Mouse (Mus musculus) erythroid progenitor cell, adult 5-6 weeks (primary cell): ENCODE measurements around the gene Kng1. TPM values are rescaled to one million over a fixed set of nuclear protein-coding genes. Genes with fewer than 3 reads are reported as not detected.

Source experiments
- ATAC-seq: replicated peaks from 2 replicates; pipeline ENCODE4 v1.8.0; 2016; ENCODE audit warnings: moderate number of reproducible peaks, mild to moderate bottlenecking, moderate TSS enrichment, inconsistent platforms; ENCODE audit not compliant: poor library complexity, low FRiP score, severe bottlenecking
- total RNA-seq, 2 experiments: library from RNA; stranded (forward) in 1 of 2; stranded (reverse) in 1 of 2; fragments of 150-400 nt in 1 of 2; fragments of 186-747, 209-891 nt in 1 of 2; gene quantifications; 2 replicates each; pipeline versions ENCODE4 v1.2.3 to v1.2.4; 2015 to 2017; ENCODE audit warnings: low replicate concordance in 2 of 2

Kng1 gene
- total RNA-seq, 2 experiments from 2014 or later = 3.4 TPM; not detected in 1

GRCm38 (mm10) chr16:23109350-23110280 is 52.0 kb downstream of the Kng1 start:
- ATAC-seq = no peak

DNA sequence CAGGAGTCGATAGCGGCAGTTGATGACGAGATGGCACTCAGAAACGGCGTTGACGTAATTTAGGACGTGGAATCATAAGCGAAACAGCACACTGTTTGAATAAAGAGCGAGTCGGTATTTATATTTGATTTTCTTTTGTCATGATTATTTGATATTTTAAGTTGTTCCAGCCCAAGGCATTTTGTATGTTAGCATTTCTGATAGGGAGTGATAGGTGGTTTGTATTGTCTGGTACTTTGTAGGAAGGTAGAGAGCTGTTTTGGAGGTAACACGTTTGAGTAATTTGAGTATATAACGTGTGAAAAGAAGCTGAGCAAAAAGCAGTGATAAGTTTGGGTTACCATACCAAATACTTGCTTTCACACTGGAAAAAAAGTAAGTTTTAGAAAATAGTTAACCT is 54.7 kb downstream of the Kng1 start:
- no peak for ATAC-seq

GRCm38 (mm10) chr16:23112861-23113435 is 55.3 kb downstream of the Kng1 start:
- ATAC-seq = no peak

- ATAC-seq = no peak
These were observed 56.2 kb downstream of the Kng1 start for GRCm38 (mm10) chr16:23113903-23114302.

DNA sequence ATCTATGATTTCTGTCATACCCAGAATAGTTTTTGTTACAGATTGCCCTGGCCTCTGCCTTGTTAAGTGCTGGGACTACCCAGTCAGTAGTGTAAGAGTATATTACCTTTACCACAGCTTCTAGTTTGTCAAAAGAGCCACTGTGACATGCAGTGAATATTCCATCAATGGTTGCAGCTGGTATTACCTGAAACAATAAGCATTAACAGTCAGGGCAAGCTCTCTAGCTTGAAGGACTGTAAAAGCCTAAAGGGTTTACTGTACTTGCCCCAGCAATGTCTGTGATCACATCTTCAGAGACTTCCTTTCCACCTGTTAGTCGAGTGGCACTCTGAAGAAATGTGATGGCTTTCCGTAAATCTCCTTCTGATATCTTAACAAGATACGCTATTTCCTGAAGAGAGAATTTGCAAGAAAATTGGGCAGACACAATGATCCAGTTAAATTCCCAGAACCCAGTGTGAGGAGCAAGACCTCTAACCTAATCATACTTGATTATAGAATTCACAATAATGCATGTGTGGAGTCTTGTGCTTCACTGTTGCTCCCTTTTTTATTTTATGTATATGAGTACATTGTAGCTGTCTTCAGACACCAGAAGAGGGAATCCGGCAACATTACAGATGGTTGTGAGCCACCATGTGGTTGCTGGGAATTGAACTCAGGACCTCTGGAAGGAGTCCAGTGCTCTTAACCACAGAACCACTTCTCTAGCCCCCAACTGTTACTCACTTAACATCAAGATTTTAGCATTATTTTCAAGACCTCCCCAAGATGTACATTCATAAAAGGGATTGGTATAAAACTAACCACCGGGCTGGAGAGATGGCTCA is 56.9 kb downstream of the Kng1 start:
- no peak for ATAC-seq

- ATAC-seq = no peak
These were observed 57.8 kb downstream of the Kng1 start for GRCm38 (mm10) chr16:23115486-23115885.

DNA sequence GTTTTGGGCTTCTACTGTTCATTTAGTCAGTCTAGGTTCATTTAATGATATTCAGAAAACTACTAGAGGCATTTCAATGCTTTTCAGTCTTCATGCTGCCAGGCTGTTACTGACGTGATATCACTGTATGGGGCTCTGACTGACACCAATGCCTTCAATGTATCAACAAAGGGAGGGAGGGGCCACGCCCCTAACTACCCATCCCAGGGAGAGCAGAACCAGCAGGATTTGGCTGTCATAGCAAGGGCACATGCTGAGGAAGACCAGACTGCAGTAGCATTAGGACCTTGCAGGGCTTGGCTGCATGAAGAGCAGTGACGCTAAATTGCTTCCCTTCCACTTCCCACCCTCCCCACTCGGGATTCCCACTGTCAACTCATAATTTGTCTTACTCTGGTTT is 59.5 kb downstream of the Kng1 start:
- ATAC-seq = no peak

DNA sequence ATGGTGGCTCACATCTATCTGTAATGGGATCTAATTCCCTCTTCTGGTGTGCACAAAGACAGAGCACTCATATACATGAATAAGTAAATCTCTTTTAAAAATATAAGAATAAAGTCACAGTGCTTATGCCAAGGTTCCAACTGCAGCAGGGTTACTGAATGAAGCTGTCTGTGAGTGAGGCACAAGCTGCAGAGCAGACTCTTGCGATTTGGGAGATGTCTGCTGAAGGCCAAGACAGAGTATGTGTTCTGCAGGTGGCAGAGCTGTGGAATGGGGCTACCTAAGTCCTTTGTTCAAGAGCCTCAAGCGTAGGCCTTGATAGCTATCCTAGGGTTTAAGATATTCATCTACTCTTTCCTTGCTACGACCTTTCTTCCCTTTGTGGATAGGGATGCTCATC is 64.8 kb downstream of the Kng1 start:
- ATAC-seq = no peak

GRCm38 (mm10) chr16:23123104-23123503 is 65.4 kb downstream of the Kng1 start:
- no peak for ATAC-seq

DNA sequence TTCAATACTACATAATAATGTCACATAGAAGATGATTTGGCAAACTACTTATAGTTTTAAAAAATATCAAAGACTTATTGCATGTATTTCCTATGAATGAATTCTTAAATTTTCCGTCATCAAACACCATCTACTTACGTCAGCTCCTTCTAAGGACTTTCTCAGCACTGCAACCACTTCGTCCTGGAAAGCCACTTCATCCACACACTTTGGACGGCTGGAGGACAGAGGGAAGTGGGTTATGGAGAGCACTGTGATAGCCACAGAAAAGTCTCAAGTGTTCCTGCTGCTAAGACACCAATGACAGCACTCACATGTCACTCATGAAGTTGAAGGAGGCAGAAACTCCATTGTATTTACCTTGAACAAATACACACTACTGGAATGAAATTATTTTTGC is 66.7 kb downstream of the Kng1 start:
- ATAC-seq = no peak

- peak; percentile 32 for ATAC-seq
These were observed 69.6 kb downstream of the Kng1 start for GRCm38 (mm10) chr16:23127311-23127672.

DNA sequence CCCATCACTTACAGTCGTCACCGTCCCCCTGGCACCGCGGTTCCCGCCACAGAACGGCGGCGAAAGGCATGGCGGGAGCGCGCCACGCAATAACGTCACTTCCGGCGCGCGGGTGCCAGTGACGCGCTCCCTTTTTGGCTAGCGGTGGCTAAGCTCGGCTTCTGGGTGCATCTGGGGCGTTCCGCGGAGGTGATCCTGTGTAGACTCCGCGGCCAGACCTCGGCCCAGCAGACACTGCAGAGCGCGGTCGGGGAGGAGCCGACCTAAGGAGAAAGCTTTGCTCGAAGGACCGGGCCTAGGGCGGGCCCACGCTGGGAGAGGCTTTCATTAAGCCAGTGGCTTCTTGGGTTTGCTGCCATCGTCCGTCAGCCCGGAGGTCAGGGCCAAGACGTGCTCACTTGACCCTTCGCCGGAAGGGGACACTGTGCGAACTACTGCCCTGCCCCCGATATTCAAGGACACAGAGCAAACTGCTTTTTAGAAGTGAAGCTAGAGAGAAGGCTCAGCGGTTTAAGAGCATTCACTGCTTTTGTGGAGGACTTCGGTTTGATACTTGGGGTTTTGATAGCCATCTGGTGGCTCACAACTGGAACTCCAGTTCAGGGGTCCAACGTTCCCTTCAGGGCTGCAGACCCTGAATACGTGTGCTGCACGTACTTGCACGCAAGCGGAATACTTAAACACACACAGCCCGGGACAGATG is 70.2 kb downstream of the Kng1 start, which contains the start of gene Rfc4:
Rfc4 (minus strand) TSS at position 65 of the 703 bp plus-strand sequence.
- peak; percentile 99 for ATAC-seq

DNA sequence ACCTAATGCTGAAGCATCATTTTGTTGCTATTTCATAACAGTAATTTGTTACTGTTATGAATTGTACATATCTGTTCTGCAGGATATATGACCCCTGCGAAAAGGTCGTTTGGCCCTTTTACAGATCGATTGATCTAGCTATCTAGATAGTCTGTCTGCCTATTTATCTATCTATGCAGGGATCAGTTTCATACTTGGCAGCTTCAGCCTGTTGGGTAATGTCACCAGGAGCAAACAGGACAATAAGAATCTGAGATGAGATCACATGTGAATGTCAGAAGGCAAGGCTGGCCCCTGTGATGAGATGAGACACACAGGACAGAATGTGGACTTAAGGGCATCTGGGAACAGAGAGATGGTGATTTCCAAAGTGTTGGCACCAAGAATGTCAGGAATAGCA is 72.6 kb downstream of the Kng1 start:
- no peak for ATAC-seq

Other genes starting within 250 kb of the Kng1 start
- not detected in 2 replicates for gene Crygs, start 246.3 kb upstream of the Kng1 start, total RNA-seq (2015; ENCODE audit: low replicate concordance)
- not detected in 2 replicates for gene Crygs, start 246.3 kb upstream of the Kng1 start, total RNA-seq (2017; ENCODE audit: low replicate concordance)
- gene Tbccd1, start 200.2 kb upstream of the Kng1 start, total RNA-seq (2015; ENCODE audit: low replicate concordance) = 86.1 and 90.5 TPM in 2 replicates
- 99.1 and 105 TPM in 2 replicates for gene Tbccd1, start 200.2 kb upstream of the Kng1 start, total RNA-seq (2017; ENCODE audit: low replicate concordance)
- 91.4 and 105 TPM in 2 replicates for gene Dnajb11, start 200.0 kb upstream of the Kng1 start, total RNA-seq (2015; ENCODE audit: low replicate concordance)
- 118 and 144 TPM in 2 replicates for gene Dnajb11, start 200.0 kb upstream of the Kng1 start, total RNA-seq (2017; ENCODE audit: low replicate concordance)
- not detected in 2 replicates for gene Ahsg, start 166.6 kb upstream of the Kng1 start, total RNA-seq (2015; ENCODE audit: low replicate concordance)
- not detected in 2 replicates for gene Ahsg, start 166.6 kb upstream of the Kng1 start, total RNA-seq (2017; ENCODE audit: low replicate concordance)
- gene Fetub, start 139.5 kb upstream of the Kng1 start, total RNA-seq (2015; ENCODE audit: low replicate concordance) = not detected in 2 replicates
- gene Fetub, start 139.5 kb upstream of the Kng1 start, total RNA-seq (2017; ENCODE audit: low replicate concordance) = not detected in 2 replicates
- gene Hrg, start 106.8 kb upstream of the Kng1 start, total RNA-seq (2015; ENCODE audit: low replicate concordance) = not detected in 2 replicates
- gene Hrg, start 106.8 kb upstream of the Kng1 start, total RNA-seq (2017; ENCODE audit: low replicate concordance) = not detected in 2 replicates
- not detected in 2 replicates for gene Kng2, start 28.4 kb upstream of the Kng1 start, total RNA-seq (2015; ENCODE audit: low replicate concordance)
- gene Kng2, start 28.4 kb upstream of the Kng1 start, total RNA-seq (2017; ENCODE audit: low replicate concordance) = 2.6 TPM in 1 of 2 replicates, not detected in the other
- gene Eif4a2, start 49.6 kb downstream of the Kng1 start, total RNA-seq (2015; ENCODE audit: low replicate concordance) = 140 and 151 TPM in 2 replicates
- gene Eif4a2, start 49.6 kb downstream of the Kng1 start, total RNA-seq (2017; ENCODE audit: low replicate concordance) = 189 and 232 TPM in 2 replicates
- gene Rfc4, start 69.9 kb downstream of the Kng1 start, total RNA-seq (2015; ENCODE audit: low replicate concordance) = 98.4 and 133 TPM in 2 replicates
- gene Rfc4, start 69.9 kb downstream of the Kng1 start, total RNA-seq (2017; ENCODE audit: low replicate concordance) = 32.8 and 50.6 TPM in 2 replicates
- gene Adipoq, start 88.7 kb downstream of the Kng1 start, total RNA-seq (2015; ENCODE audit: low replicate concordance) = 12.2 TPM in 1 of 2 replicates, not detected in the other
- gene Adipoq, start 88.7 kb downstream of the Kng1 start, total RNA-seq (2017; ENCODE audit: low replicate concordance) = 0.51 TPM in 1 of 2 replicates, not detected in the other
- gene St6gal1, start 166.9 kb downstream of the Kng1 start, total RNA-seq (2015; ENCODE audit: low replicate concordance) = 4.3 and 7.5 TPM in 2 replicates
- gene St6gal1, start 166.9 kb downstream of the Kng1 start, total RNA-seq (2017; ENCODE audit: low replicate concordance) = 3.2 and 3.9 TPM in 2 replicates